Mouse (Mus musculus) frontal cortex, adult 2 months (tissue): ENCODE measurements around the gene Gm13539. TPM values are rescaled to one million over a fixed set of nuclear protein-coding genes. Genes with fewer than 3 reads are reported as not detected.

Experiments
- DNase-seq, 2 experiments: peaks; one replicate each; pipeline ENCODE4 v3.0.0; 2022; ENCODE audit warnings: low spot score in 1 of 2; ENCODE audit errors: extremely low spot score in 1 of 2
- polyA plus RNA-seq: library from polyadenylated mRNA; depleted of rRNA; stranded (reverse); fragments of >200 nt; gene quantifications from 2 replicates; pipeline ENCODE4 v1.2.3, GENCODE M21; 2012; rRNA removed

The Gm13539 gene
- polyA plus RNA-seq, 1 experiment, result not detected

GRCm38 (mm10) chr2:25822806-25823205 is 40.7 kb downstream of the Gm13539 start, which contains the start of gene Lcn9:
TSS of gene Lcn9 (plus strand) at chr2:25823153.
- DNase-seq, result peak in 1 of 2 experiments; percentile 13

- DNase-seq, result no peak
Observed at GRCm38 (mm10) chr2:25824751-25825150, 42.7 kb downstream of the Gm13539 start.

GRCm38 (mm10) chr2:25828344-25828947 is 46.4 kb downstream of the Gm13539 start:
- no peak for DNase-seq

- no peak for DNase-seq
Observed at GRCm38 (mm10) chr2:25830786-25831185, 48.7 kb downstream of the Gm13539 start.

- DNase-seq, result peak; percentile 35 to 93
Observed at GRCm38 (mm10) chr2:25836291-25836690, 54.2 kb downstream of the Gm13539 start.

Other genes starting within 250 kb of the Gm13539 start
- 8.1 and 9.1 TPM in 2 replicates for gene Traf2, start 235.3 kb upstream of the Gm13539 start, polyA plus RNA-seq
- gene Edf1, start 224.4 kb upstream of the Gm13539 start, polyA plus RNA-seq, result 287 and 289 TPM in 2 replicates
- gene Mamdc4, start 207.4 kb upstream of the Gm13539 start, polyA plus RNA-seq, result 2.1 and 2.5 TPM in 2 replicates
- gene Phpt1, start 207.0 kb upstream of the Gm13539 start, polyA plus RNA-seq, result 134 and 161 TPM in 2 replicates
- 114 and 122 TPM in 2 replicates for gene Ajm1, start 200.5 kb upstream of the Gm13539 start, polyA plus RNA-seq
- 130 and 148 TPM in 2 replicates for gene Rabl6, start 173.7 kb upstream of the Gm13539 start, polyA plus RNA-seq
- gene Ccdc183, start 164.6 kb upstream of the Gm13539 start, polyA plus RNA-seq, result 0.06 TPM in 1 of 2 replicates, not detected in the other
- gene Tmem141, start 160.3 kb upstream of the Gm13539 start, polyA plus RNA-seq, result 66.7 and 72.2 TPM in 2 replicates
- gene Fcna, start 154.2 kb upstream of the Gm13539 start, polyA plus RNA-seq, result 0.17 and 0.28 TPM in 2 replicates
- gene Lcn8, start 129.1 kb upstream of the Gm13539 start, polyA plus RNA-seq, result not detected in 2 replicates
- gene Lcn5, start 124.3 kb upstream of the Gm13539 start, polyA plus RNA-seq, result not detected in 2 replicates
- gene Lcn6, start 105.5 kb upstream of the Gm13539 start, polyA plus RNA-seq, result not detected in 2 replicates
- gene Lcn10, start 99.5 kb upstream of the Gm13539 start, polyA plus RNA-seq, result not detected in 2 replicates
- gene Obp2a, start 82.2 kb upstream of the Gm13539 start, polyA plus RNA-seq, result not detected in 2 replicates
- 107 and 127 TPM in 2 replicates for gene Bmyc, start 75.5 kb upstream of the Gm13539 start, polyA plus RNA-seq
- not detected in 2 replicates for gene Obp2b, start 45.2 kb upstream of the Gm13539 start, polyA plus RNA-seq
- gene Lcn3, start 16.7 kb upstream of the Gm13539 start, polyA plus RNA-seq, result not detected in 2 replicates
- not detected in 2 replicates for gene Lcn11, start 5.2 kb upstream of the Gm13539 start, polyA plus RNA-seq
- not detected in 2 replicates for gene Glt6d1, start 33.6 kb downstream of the Gm13539 start, polyA plus RNA-seq
- gene Lcn9, start 40.9 kb downstream of the Gm13539 start, polyA plus RNA-seq, result not detected in 2 replicates
- not detected in 2 replicates for gene Sohlh1, start 65.0 kb downstream of the Gm13539 start, polyA plus RNA-seq
- gene Kcnt1, start 81.5 kb downstream of the Gm13539 start, polyA plus RNA-seq, result 183 and 221 TPM in 2 replicates
- 36.9 and 41.5 TPM in 2 replicates for gene Camsap1, start 201.0 kb downstream of the Gm13539 start, polyA plus RNA-seq
- 78.1 and 79.7 TPM in 2 replicates for gene Ubac1, start 239.5 kb downstream of the Gm13539 start, polyA plus RNA-seq